Mouse (Mus musculus): ENCODE results near the gene Ctnnal1. TPM values are rescaled to one million over a fixed set of nuclear protein-coding genes. Genes with fewer than 3 reads are reported as not detected.

Ctnnal1 gene
- polyA plus RNA-seq (2014; fragmentation: Illumina TruSeq; extraction: RNeasy Lipid Tissue Mini Kit (QIAGEN cat#74804); ENCODE audit: low read depth, low replicate concordance), result 18.7 TPM

DNA sequence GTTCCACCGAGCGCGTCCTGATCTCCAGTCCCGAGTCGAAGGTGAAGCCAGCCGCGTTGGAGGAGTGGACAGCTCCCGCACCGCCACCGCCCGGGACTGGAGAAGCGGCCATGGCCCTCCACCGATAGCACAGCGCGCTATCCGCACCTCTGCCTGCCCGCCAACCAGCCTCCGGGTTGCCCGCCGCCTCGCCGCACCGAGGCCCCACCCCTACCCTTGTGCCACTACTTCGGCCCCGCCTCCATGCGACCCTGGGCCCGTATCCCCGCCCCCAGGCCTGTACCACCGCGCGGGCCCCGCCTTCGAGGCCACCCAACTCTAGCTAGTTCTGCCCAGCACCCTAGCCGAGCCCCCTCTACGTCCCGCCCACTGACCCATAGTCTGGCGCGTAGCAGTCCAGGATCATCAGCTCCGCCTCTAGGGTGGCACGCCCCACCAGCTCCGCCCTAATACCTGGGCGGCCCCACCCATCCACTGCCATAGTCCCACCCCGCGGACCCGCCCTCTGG, at the start of gene Ctnnal1:
TSS of gene Ctnnal1 (minus strand) at position 186 of the 509 bp plus-strand sequence.

DNA sequence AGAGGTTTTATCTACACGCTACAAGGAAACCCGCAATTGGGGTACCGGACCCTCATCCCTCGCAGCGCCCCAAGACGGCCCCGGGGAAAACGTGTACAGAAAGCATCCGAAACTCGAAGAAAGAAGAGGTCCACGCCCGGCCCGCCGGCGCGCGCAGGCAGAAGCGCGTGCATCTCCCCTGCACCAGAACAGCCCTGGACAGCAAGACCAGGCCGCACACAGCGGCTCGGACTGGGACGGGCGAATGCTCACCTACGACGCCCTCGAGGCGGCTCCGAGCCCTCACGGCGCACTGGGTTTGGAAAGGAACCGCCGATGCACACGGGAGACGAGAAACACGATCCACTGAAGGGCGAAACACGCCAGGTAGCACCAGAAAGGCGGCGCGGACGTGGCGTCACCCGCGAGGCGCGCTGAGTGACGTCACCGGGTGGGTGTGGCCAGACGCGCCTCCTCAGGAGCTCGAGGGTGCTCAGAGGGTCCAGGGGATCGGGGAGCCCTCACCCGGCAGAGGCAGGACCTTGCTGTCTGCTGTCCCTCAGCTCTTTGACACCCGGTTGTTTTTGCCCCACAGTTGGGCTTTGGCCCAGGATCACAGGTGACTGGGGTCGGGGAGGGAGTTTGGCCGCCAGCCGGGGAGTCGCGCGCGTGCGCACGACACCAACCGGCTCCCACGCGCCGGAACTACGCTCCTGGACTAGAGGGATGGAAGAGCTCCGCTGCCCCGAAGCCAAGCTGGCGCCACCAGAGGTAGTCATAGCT, 62.9 kb downstream of the Ctnnal1 start, which contains the start of the genes Elp1 and Fam206a:
TSS of gene Elp1 (minus strand) at position 425 of the 762 bp plus-strand sequence.
TSS of gene Fam206a (plus strand) at position 439 of the 762 bp plus-strand sequence.

Other genes with a start within 250 kb of the Ctnnal1 start
- not detected for gene Gm26657, start 125.1 kb downstream of the Ctnnal1 start, polyA plus RNA-seq (2014; fragmentation: Illumina TruSeq; extraction: RNeasy Lipid Tissue Mini Kit (QIAGEN cat#74804); ENCODE audit: low read depth, low replicate concordance)
- 8.8 TPM for gene Actl7b, start 123.7 kb downstream of the Ctnnal1 start, polyA plus RNA-seq (2014; fragmentation: Illumina TruSeq; extraction: RNeasy Lipid Tissue Mini Kit (QIAGEN cat#74804); ENCODE audit: low read depth, low replicate concordance)
- gene Actl7a, start 121.8 kb downstream of the Ctnnal1 start, polyA plus RNA-seq (2014; fragmentation: Illumina TruSeq; extraction: RNeasy Lipid Tissue Mini Kit (QIAGEN cat#74804); ENCODE audit: low read depth, low replicate concordance), result 7.2 TPM
- gene Elp1, start 62.9 kb downstream of the Ctnnal1 start, polyA plus RNA-seq (2014; fragmentation: Illumina TruSeq; extraction: RNeasy Lipid Tissue Mini Kit (QIAGEN cat#74804); ENCODE audit: low read depth, low replicate concordance), result 22.6 TPM
- 9.6 TPM for gene Fam206a, start 62.8 kb downstream of the Ctnnal1 start, polyA plus RNA-seq (2014; fragmentation: Illumina TruSeq; extraction: RNeasy Lipid Tissue Mini Kit (QIAGEN cat#74804); ENCODE audit: low read depth, low replicate concordance)
- 14.2 TPM for gene Tmem245, start 82.2 kb upstream of the Ctnnal1 start, polyA plus RNA-seq (2014; fragmentation: Illumina TruSeq; extraction: RNeasy Lipid Tissue Mini Kit (QIAGEN cat#74804); ENCODE audit: low read depth, low replicate concordance)
- not detected for gene Frrs1l, start 125.2 kb upstream of the Ctnnal1 start, polyA plus RNA-seq (2014; fragmentation: Illumina TruSeq; extraction: RNeasy Lipid Tissue Mini Kit (QIAGEN cat#74804); ENCODE audit: low read depth, low replicate concordance)